ENCODE assay signal across 22 mouse cellular contexts in the genomic region with DNA sequence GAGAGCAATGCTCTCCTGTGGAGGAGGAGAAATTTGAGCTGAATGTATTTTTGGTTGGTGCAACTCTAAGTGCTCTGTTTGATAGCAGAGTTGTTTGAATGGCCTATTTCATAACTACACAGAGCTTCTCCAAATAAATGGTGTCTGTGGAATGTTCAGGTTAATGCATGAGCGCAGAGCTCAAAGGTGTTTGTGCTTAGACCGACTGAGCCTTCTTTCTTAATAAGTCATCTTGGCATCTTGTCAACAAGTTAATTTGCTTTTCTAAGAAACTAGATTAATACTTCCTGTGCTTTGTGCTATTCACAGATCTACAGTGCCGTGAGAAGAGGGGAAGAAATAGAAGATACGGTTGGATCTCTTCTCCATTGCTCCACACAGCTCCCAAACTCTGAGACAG.
DNase-seq lines count a peak whose midpoint lies in the region; TF ChIP-seq lines count a peak whose summit lies in the region.
"Had no signal": no experiment of that assay in that cellular context is flagged by ENCODE, and none has a peak within 500 bp of the region (broad histone marks: within the 10 kb centered on the region; RNA-seq: fewer than 3 reads in every experiment).

No protein-coding gene starts in this region.

- no peaks in the 10 kb centered on the region for H3K36me3 ChIP-seq in heart, embryonic 10.5 days
- H3K36me3 ChIP-seq in kidney, adult 2 months (ENCODE audit: control insufficient read depth, insufficient read depth, low read length) = no peaks in the 10 kb centered on the region
- H3K36me3 ChIP-seq: embryonic facial prominence, embryonic 10.5 days; embryonic facial prominence, embryonic 12.5 days; forebrain, embryonic 15.5 days; G1E had no signal

- 76% methylated on average over 4 of the region's 4 CpGs for WGBS in heart, embryonic 10.5 days
- WGBS in kidney, adult 2 months = 33% methylated on average over 4 of the region's 4 CpGs

- no peaks in the 10 kb centered on the region for H3K27me3 ChIP-seq in heart, embryonic 10.5 days (ENCODE audit: insufficient read depth, poor library complexity, severe bottlenecking)
- no peaks in the 10 kb centered on the region for H3K27me3 ChIP-seq in kidney, adult 2 months (replicated peaks; ENCODE audit: control insufficient read depth, insufficient read depth, low read length)
- H3K27me3 ChIP-seq: CH12.LX; embryonic facial prominence, embryonic 12.5 days; forebrain, embryonic 13.5 days; forebrain, embryonic 15.5 days had no signal

- H3K9me3 ChIP-seq in heart, embryonic 10.5 days = no peaks in the 10 kb centered on the region
- H3K9me3 ChIP-seq: embryonic facial prominence, embryonic 10.5 days; embryonic facial prominence, embryonic 12.5 days; forebrain, embryonic 13.5 days; forebrain, embryonic 15.5 days; G1E had no signal

- TF ChIP-seq CTCF in kidney, adult 2 months (conservative IDR thresholded peaks at IDR 0.05; ENCODE audit: insufficient read depth, insufficient read length, low read depth, low read length) = no peak

- peak; percentile 74 for DNase-seq in heart, adult 11 months
- no peak for DNase-seq in heart, embryonic 10.5 days (ENCODE audit: low spot score)
- DNase-seq in kidney, adult 2 months = peak; percentile 19
- no peak for DNase-seq in kidney, postnatal 10 days
- DNase-seq in Muller cell, postnatal 12 days (ENCODE audit: inconsistent ontology term) = peak; percentile 57
- DNase-seq in right cerebral cortex, postnatal 36 days (ENCODE audit: low spot score in 2 of 2) = no peak
- DNase-seq: adrenal gland, adult 8-10 months; adrenal gland, postnatal 14 days; adrenal gland, postnatal 36 days; B cell, adult 2 months; cerebellum, adult 11-12 months; cerebellum, adult 2 months; cerebellum, adult 9-10 months; cerebellum, postnatal 10 days; cerebellum, postnatal 25 days; forebrain, postnatal 0 days had no signal

- H3K4me1 ChIP-seq in heart, embryonic 10.5 days = no peaks in the 10 kb centered on the region
- no peaks in the 10 kb centered on the region for H3K4me1 ChIP-seq in kidney, adult 2 months (ENCODE audit: control insufficient read depth, insufficient read depth, low read length)
- H3K4me1 ChIP-seq: forebrain, embryonic 13.5 days; forebrain, embryonic 15.5 days had no signal

- H3K4me3 ChIP-seq in heart, embryonic 10.5 days = no peak overlapping the region
- H3K4me3 ChIP-seq in kidney, adult 2 months (ENCODE audit: insufficient read depth, low read depth, low read length) = no peak overlapping the region
- H3K4me3 ChIP-seq: embryonic facial prominence, embryonic 10.5 days; embryonic facial prominence, embryonic 12.5 days; forebrain, embryonic 13.5 days; forebrain, embryonic 15.5 days had no signal

- TF ChIP-seq POLR2A in kidney, adult 2 months (IDR thresholded peaks at IDR 0.05; ENCODE audit: low read depth, low read length) = no peak

- no peak overlapping the region for H3K27ac ChIP-seq in heart, embryonic 10.5 days
- no peak overlapping the region for H3K27ac ChIP-seq in kidney, adult 2 months (ENCODE audit: insufficient read depth, low read depth, low read length)
- H3K27ac ChIP-seq: embryonic facial prominence, embryonic 10.5 days; embryonic facial prominence, embryonic 12.5 days; forebrain, embryonic 13.5 days; forebrain, embryonic 15.5 days had no signal

Comparison
In these comparisons a context has a peak if more than half of its experiments do, and no peak if none do; other contexts are left out.
1. DNase-seq: peak in heart, adult 11 months (single experiment), kidney, adult 2 months (single experiment) and Muller cell, postnatal 12 days (single experiment); none in heart, embryonic 10.5 days (single experiment), kidney, postnatal 10 days (single experiment) and right cerebral cortex, postnatal 36 days (0 of 2).